8 mouse cellular contexts compared by ENCODE assay signal in the genomic region with DNA sequence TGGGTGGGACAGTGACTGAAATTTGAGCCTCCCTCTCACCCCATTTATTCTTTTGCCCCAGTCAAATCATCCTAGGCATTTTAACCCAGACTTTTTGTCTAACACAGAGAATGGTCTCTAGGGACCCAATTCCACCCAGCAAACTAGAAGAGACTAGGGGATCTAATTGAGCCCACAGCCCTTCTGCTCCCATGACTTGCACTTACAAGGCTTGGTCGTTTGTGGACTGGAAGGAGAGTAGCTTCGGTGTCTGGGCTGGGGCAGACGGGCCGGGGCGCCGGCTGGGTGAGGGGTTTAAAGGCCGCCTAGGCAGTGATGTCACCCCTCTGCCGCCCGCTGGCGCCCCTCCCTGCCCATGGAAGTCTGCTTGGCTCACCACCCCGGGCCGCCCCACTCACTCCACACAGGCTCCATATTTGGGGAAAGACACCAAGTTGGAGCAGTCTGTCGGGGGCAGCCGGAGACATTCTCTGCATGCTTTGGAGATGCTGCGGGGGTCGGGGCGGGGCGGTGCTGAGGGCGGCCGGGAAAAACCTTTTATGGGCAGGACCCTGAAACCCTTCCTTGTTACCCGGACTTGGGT. TPM values are rescaled to one million over a fixed set of nuclear protein-coding genes. Genes with fewer than 3 reads are reported as not detected.
DNase-seq lines count a peak whose midpoint lies in the region; ATAC-seq lines count a peak whose summit lies in the region.
"Had no signal": no experiment of that assay in that cellular context is flagged by ENCODE, and none has a peak within 500 bp of the region (broad histone marks: within the 10 kb centered on the region; RNA-seq: fewer than 3 reads in every experiment).

A gene (minus strand): TSS at position 431 of the 583 bp plus-strand sequence.

- H3K36me3 ChIP-seq in intestine, embryonic 15.5 days = peaks cover 8% of the 10 kb centered on the region

- H3K4me2 ChIP-seq in intestine, embryonic 15.5 days (replicated peaks) = peak within 1 kb of the TSS; percentile 51

- H3K9ac ChIP-seq in intestine, embryonic 15.5 days = peak within 1 kb of the TSS; percentile 39

- peak within 1 kb of the TSS; percentile 30 for H3K4me3 ChIP-seq in intestine, embryonic 15.5 days (replicated peaks)
- H3K4me3 ChIP-seq: erythroblast, embryonic 14.5 days had no signal

- DNase-seq in ZHBTc4 (ENCODE audit: low read depth, low spot score) = peak; percentile 36
- no peak for DNase-seq in adrenal gland, postnatal 4 days (ENCODE audit: low spot score in 2 of 2)
- no peak for DNase-seq in gastrocnemius, postnatal 25 days
- peak; percentile 61 for DNase-seq in lung, postnatal 36 days
- DNase-seq in urinary bladder, postnatal 4 days (ENCODE audit: low spot score in 2 of 2) = peak; percentile 73 to 75
- DNase-seq in thymus, postnatal 4 days = no peak

- ATAC-seq in intestine, embryonic 15.5 days = peak; percentile 78

- H3K27me3 ChIP-seq in intestine, embryonic 15.5 days (replicated peaks) = no peaks in the 10 kb centered on the region

- peak within 1 kb of the TSS; percentile 51 for H3K27ac ChIP-seq in intestine, embryonic 15.5 days

- WGBS in intestine, embryonic 15.5 days = 6% methylated on average over 21 of the region's 21 CpGs

- H3K4me1 ChIP-seq in intestine, embryonic 15.5 days (replicated peaks) = peaks cover 10% of the 10 kb centered on the region; the same call in 1 of the 2 replicates

- no peaks in the 10 kb centered on the region for H3K9me3 ChIP-seq in intestine, embryonic 15.5 days

RNA-seq across cellular contexts. Expression of the gene that starts here (rescaled TPM):
- 10 to 100 TPM; 44.1 to 44.3 TPM for total RNA-seq in adrenal gland, postnatal 4 days (2021)
- 100 to 1,000 TPM in 1 of 2 experiments, 10 to 100 TPM in 1; 37.7 to 102 TPM for total RNA-seq in gastrocnemius, postnatal 25 days (2021)
- polyA plus RNA-seq in intestine, embryonic 15.5 days (2015; fragmentation: Nextera tagmentation; extraction: Ambion mirVana) = 304 and 345 TPM in 2 replicates
- polyA plus RNA-seq: erythroblast, embryonic 14.5 days had no signal

Comparison
In these comparisons a context has a peak if more than half of its experiments do, and no peak if none do; other contexts are left out.
1. DNase-seq: peak in ZHBTc4 (single experiment), lung, postnatal 36 days (single experiment) and urinary bladder, postnatal 4 days (2 of 2); none in adrenal gland, postnatal 4 days (0 of 2), gastrocnemius, postnatal 25 days (single experiment) and thymus, postnatal 4 days (single experiment).